Mouse (Mus musculus) retina, embryonic 14.5 days (tissue): Measurements from ENCODE around the gene Ccl9.

Source experiments
- DNase-seq: peaks from one replicate; pipeline ENCODE4 v3.0.0-alpha.2; 2015; ENCODE audit warnings: low spot score

Gene Ccl9

GRCm38 (mm10) chr11:83578186-83578760 lies at the start of gene Ccl9:
Gene Ccl9, minus strand, starts transcription at chr11:83578636.
- DNase-seq, result no peak

GRCm38 (mm10) chr11:83623586-83623985 lies 45.1 kb upstream of the Ccl9 start:
- DNase-seq, result no peak

GRCm38 (mm10) chr11:83619037-83619436 lies 40.6 kb upstream of the Ccl9 start:
- DNase-seq, result no peak

- no peak for DNase-seq
Observed at GRCm38 (mm10) chr11:83618238-83618637, 39.8 kb upstream of the Ccl9 start.

- DNase-seq, result no peak
Observed at GRCm38 (mm10) chr11:83616586-83616985, 38.1 kb upstream of the Ccl9 start.

GRCm38 (mm10) chr11:83610900-83611299 lies 32.5 kb upstream of the Ccl9 start:
- no peak for DNase-seq

- no peak for DNase-seq
Observed at GRCm38 (mm10) chr11:83606396-83606795, 28.0 kb upstream of the Ccl9 start.

GRCm38 (mm10) chr11:83605535-83605934 lies 27.1 kb upstream of the Ccl9 start:
- DNase-seq, result no peak

GRCm38 (mm10) chr11:83604698-83605097 lies 26.3 kb upstream of the Ccl9 start:
- no peak for DNase-seq

- DNase-seq, result no peak
Observed at GRCm38 (mm10) chr11:83603399-83603798, 25.0 kb upstream of the Ccl9 start.

GRCm38 (mm10) chr11:83600576-83600975 lies 22.1 kb upstream of the Ccl9 start:
- DNase-seq, result no peak

- no peak for DNase-seq
Observed at GRCm38 (mm10) chr11:83598991-83599390, 20.6 kb upstream of the Ccl9 start.

- no peak for DNase-seq
Observed at GRCm38 (mm10) chr11:83598207-83598837, 19.9 kb upstream of the Ccl9 start.

- no peak for DNase-seq
Observed at GRCm38 (mm10) chr11:83597796-83598195, 19.4 kb upstream of the Ccl9 start.

- no peak for DNase-seq
Observed at GRCm38 (mm10) chr11:83595669-83596455, 17.4 kb upstream of the Ccl9 start.

- no peak for DNase-seq
Observed at GRCm38 (mm10) chr11:83593453-83593852, 15.0 kb upstream of the Ccl9 start.

- no peak for DNase-seq
Observed at GRCm38 (mm10) chr11:83592853-83593252, 14.4 kb upstream of the Ccl9 start, which contains the start of gene Ccl6. Gene Ccl6, minus strand, starts transcription at chr11:83593087.

GRCm38 (mm10) chr11:83584232-83584631 lies 5.8 kb upstream of the Ccl9 start:
- no peak for DNase-seq

- no peak for DNase-seq
Observed at GRCm38 (mm10) chr11:83583450-83583754, 5.0 kb upstream of the Ccl9 start.

GRCm38 (mm10) chr11:83582626-83583449 lies 4.4 kb upstream of the Ccl9 start:
- no peak for DNase-seq

GRCm38 (mm10) chr11:83581626-83582610 lies 3.5 kb upstream of the Ccl9 start:
- DNase-seq, result no peak
